Mouse (Mus musculus) stomach, postnatal 0 days (tissue): ENCODE data around the gene Fcamr. TPM values are rescaled to one million over a fixed set of nuclear protein-coding genes. Genes with fewer than 3 reads are reported as not detected.
A peak's percentile ranks its signal among the peaks of the same experiment; 100 is the strongest.

ENCODE experiments used
- ATAC-seq: fragments of 200-750 bp; cut with Nextera tagmentation; 2 replicates; pipeline ENCODE4 v1.8.0; 2017; ENCODE audit not compliant: low FRiP score, low TSS enrichment
- DNase-seq: peaks from one replicate; pipeline ENCODE4 v3.0.0-alpha.2; 2016; ENCODE audit warnings: low spot score
- H3K27ac ChIP-seq: fragments of 300-500 bp; sonication (generic); replicated peaks from 2 replicates; pipeline ENCODE4 v1.5.1; 2014; ENCODE audit warnings: mild to moderate bottlenecking, control low read depth
- H3K27me3 ChIP-seq: fragments of 300-500 bp; sonication (generic); 2 replicates; pipeline ENCODE4 v1.6.1; 2014; ENCODE audit warnings: low read length; ENCODE audit not compliant: control insufficient read depth, insufficient read depth
- H3K36me3 ChIP-seq: fragments of 300-500 bp; sonication (generic); 2 replicates; pipeline ENCODE4 v1.6.1; 2014; ENCODE audit warnings: low read length, mixed read lengths; ENCODE audit not compliant: control insufficient read depth, insufficient read depth
- H3K4me1 ChIP-seq: fragments of 300-500 bp; sonication (generic); replicated peaks from 2 replicates; pipeline ENCODE4 v1.6.1; 2014; ENCODE audit warnings: antibody characterized with exemption; ENCODE audit not compliant: control insufficient read depth, insufficient read depth
- H3K4me2 ChIP-seq: fragments of 300-500 bp; sonication (generic); replicated peaks from 2 replicates; pipeline ENCODE4 v1.6.1; 2014; ENCODE audit warnings: low read depth, mild to moderate bottlenecking, control low read depth, moderate library complexity
- H3K4me3 ChIP-seq: fragments of 300-500 bp; sonication (generic); 2 replicates; pipeline ENCODE4 v1.5.1; 2014; ENCODE audit warnings: low read depth, low read length, control low read depth
- H3K9ac ChIP-seq: fragments of 300-500 bp; sonication (generic); 2 replicates; pipeline ENCODE4 v1.6.1; 2014; ENCODE audit warnings: mild to moderate bottlenecking, low read length, control low read depth, mixed read lengths
- H3K9me3 ChIP-seq: fragments of 300-500 bp; sonication (generic); 2 replicates; pipeline ENCODE4 v1.6.1; 2016; ENCODE audit warnings: low read length; ENCODE audit not compliant: control insufficient read depth
- CTCF ChIP-seq: IDR thresholded peaks from 2 replicates; pipeline ENCODE4 v1.5.1; 2016; ENCODE audit warnings: antibody characterized with exemption, low read depth, mild to moderate bottlenecking, moderate library complexity
- EP300 ChIP-seq: optimal IDR thresholded peaks from 2 replicates; pipeline ENCODE3; 2016; ENCODE audit warnings: antibody characterized with exemption
- WGBS: fragments of 180-500 bp; shearing (Covaris S2); extraction: QIAGEN DNeasy Blood & Tissue Kit; methylation state at CpG from one replicate; pipeline ENCODE4 v1.1.7; 2014; 5-methylcytosine and 5-hydroxymethylcytosine counted together
- polyA plus RNA-seq: library from polyadenylated mRNA; unstranded; fragments of >200 nt; fragmentation: Nextera tagmentation; extraction: Ambion mirVana; gene quantifications from 2 replicates; pipeline ENCODE4 v1.2.1, GENCODE M21; 2015

Gene Fcamr
- polyA plus RNA-seq, 1 experiment from 2014 or later = 0.24 TPM

- ATAC-seq (no peak), DNase-seq (no peak)
- no peak overlapping the region for H3K27ac ChIP-seq
- H3K9ac ChIP-seq = no peak overlapping the region
- no peaks in the 10 kb centered on the region for H3K4me1 ChIP-seq
- no peak overlapping the region for H3K4me3 ChIP-seq
- H3K27me3 ChIP-seq = no peaks in the 10 kb centered on the region
- no peak overlapping the region for H3K4me2 ChIP-seq
- no peaks in the 10 kb centered on the region for H3K9me3 ChIP-seq
- H3K36me3 ChIP-seq = no peaks in the 10 kb centered on the region
- TF ChIP-seq CTCF = no peak
- TF ChIP-seq EP300 = no peak
- WGBS = 70% methylated on average over 6 of the region's 6 CpGs
Measured at GRCm38 (mm10) chr1:130835161-130835936, 34.6 kb downstream of the Fcamr start.

GRCm38 (mm10) chr1:130838288-130838687 lies 37.6 kb downstream of the Fcamr start:
- H3K27me3 ChIP-seq = no peaks in the 10 kb centered on the region
- no peak overlapping the region for H3K4me3 ChIP-seq
- no peak for DNase-seq
- H3K4me1 ChIP-seq = no peaks in the 10 kb centered on the region
- peak; percentile 51 for TF ChIP-seq CTCF
- TF ChIP-seq EP300 = no peak
- H3K9ac ChIP-seq = no peak overlapping the region
- WGBS = 52% methylated on average over 6 of the region's 6 CpGs
- no peak overlapping the region for H3K27ac ChIP-seq
- no peaks in the 10 kb centered on the region for H3K9me3 ChIP-seq
- no peaks in the 10 kb centered on the region for H3K36me3 ChIP-seq
- H3K4me2 ChIP-seq = no peak overlapping the region
- ATAC-seq = no peak

GRCm38 (mm10) chr1:130840599-130841379 lies 40.1 kb downstream of the Fcamr start:
- no peak for ATAC-seq
- DNase-seq = no peak
- TF ChIP-seq EP300 (no peak), CTCF (no peak)
- Histone ChIP-seq H3K36me3 (no peaks in the 10 kb centered on the region), H3K9ac (no peak overlapping the region), H3K4me1 (no peaks in the 10 kb centered on the region), H3K4me2 (no peak overlapping the region), H3K27ac (no peak overlapping the region), H3K9me3 (no peaks in the 10 kb centered on the region), H3K27me3 (no peaks in the 10 kb centered on the region), H3K4me3 (no peak overlapping the region)
- 31% methylated on average over 8 of the region's 8 CpGs for WGBS

GRCm38 (mm10) chr1:130841621-130842020 lies 40.9 kb downstream of the Fcamr start:
- TF ChIP-seq EP300 (no peak), CTCF (no peak)
- Histone ChIP-seq H3K4me1 (no peaks in the 10 kb centered on the region), H3K9me3 (no peaks in the 10 kb centered on the region), H3K27me3 (no peaks in the 10 kb centered on the region), H3K4me2 (no peak overlapping the region), H3K27ac (no peak overlapping the region), H3K4me3 (no peak overlapping the region), H3K36me3 (no peaks in the 10 kb centered on the region), H3K9ac (no peak overlapping the region)
- ATAC-seq (no peak), DNase-seq (no peak)
- WGBS = 76% methylated on average over 7 of the region's 7 CpGs

- TF ChIP-seq CTCF (no peak), EP300 (no peak)
- Histone ChIP-seq H3K4me3 (no peak overlapping the region), H3K36me3 (no peaks in the 10 kb centered on the region), H3K27ac (no peak overlapping the region), H3K9me3 (no peaks in the 10 kb centered on the region), H3K9ac (no peak overlapping the region), H3K4me2 (no peak overlapping the region), H3K4me1 (no peaks in the 10 kb centered on the region), H3K27me3 (no peaks in the 10 kb centered on the region)
- ATAC-seq (no peak), DNase-seq (no peak)
- WGBS = 63% methylated on average over 7 of the region's 7 CpGs
Measured at GRCm38 (mm10) chr1:130844516-130844915, 43.8 kb downstream of the Fcamr start.
